Mouse (Mus musculus): ENCODE data around the gene Ip6k2. TPM values are rescaled to one million over a fixed set of nuclear protein-coding genes. Genes with fewer than 3 reads are reported as not detected.

Gene Ip6k2
- polyA plus RNA-seq, 1 experiment from 2014 or later: 320 TPM

DNA sequence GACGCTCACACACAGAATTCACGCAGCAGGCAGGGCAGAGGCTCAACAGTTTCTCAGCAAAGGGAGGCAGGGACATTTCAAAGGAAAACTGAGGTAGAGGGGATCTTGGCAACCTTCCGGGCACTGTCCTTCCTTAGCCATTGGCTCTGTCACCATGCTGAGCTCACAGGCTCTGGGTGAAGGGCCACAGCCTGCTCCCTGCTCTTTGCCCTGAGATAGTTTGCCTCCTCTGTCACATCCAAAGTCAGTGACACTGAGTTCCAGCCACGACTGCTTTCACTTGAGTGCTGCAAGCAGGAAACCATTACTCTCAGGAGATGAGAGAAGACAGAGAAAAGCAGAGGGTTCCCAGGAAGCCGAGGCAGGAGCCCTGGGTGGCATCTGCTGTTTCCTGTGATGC lies 36.5 kb downstream of the Ip6k2 start:
- H3K9ac ChIP-seq (replicated peaks; ENCODE audit: low read depth, low read length): no peak overlapping the region
- no peak for ATAC-seq (ENCODE audit: low read depth)

DNA sequence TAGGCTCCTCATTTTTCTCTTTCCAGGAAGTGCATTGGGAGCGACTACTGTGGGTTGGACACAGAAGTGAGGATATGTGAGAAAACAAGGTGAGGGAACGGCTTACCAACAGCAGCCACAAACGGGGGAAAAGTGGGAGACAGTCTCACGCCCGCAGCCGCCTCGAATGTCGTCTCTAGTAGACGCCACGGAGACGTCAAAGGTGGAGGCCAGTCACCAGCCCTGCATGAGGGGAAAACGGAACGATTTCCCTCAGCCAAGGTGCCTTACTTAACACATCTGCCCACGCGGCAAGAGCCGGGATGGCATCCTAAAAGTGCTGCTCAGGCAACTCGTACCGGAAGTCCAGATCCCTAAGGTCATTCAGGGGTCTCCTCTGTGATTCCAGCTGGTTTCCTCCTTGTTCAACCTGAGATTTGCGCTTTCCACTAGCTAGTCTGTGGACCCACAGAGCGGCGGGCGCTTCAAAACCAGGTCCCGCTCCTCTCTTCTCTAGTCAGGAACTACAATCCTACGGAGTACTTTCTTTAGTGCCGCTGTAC lies 40.6 kb downstream of the Ip6k2 start:
- Histone ChIP-seq H3K36me3 (ENCODE audit: control insufficient read depth, insufficient read depth, low read length) (peaks cover 15% of the 10 kb centered on the region; the same call in 1 of the 2 replicates), H3K9ac (replicated peaks; ENCODE audit: low read depth, low read length) (peak overlapping the region; percentile 53), H3K4me1 (ENCODE audit: control insufficient read depth, insufficient read depth, low read length) (peaks cover 13% of the 10 kb centered on the region), H3K4me3 (ENCODE audit: low read depth, low read length) (peak overlapping the region; percentile 75), H3K4me2 (ENCODE audit: low read depth, low read length) (peak overlapping the region; percentile 86), H3K9me3 (ENCODE audit: control insufficient read depth, low read length) (no peaks in the 10 kb centered on the region), H3K27me3 (ENCODE audit: control insufficient read depth, insufficient read depth, low read length) (peaks cover 4% of the 10 kb centered on the region; the same call in 1 of the 2 replicates), H3K27ac (ENCODE audit: low read depth, low read length) (peak overlapping the region; percentile 82; the same call in 1 of the 2 replicates)
- WGBS: 2% methylated on average over 25 of the region's 25 CpGs
- ATAC-seq (ENCODE audit: low read depth): peak; percentile 0; the same call in 1 of the 2 replicates

More for the DNA sequence above, 36.5 kb downstream of the Ip6k2 start:
- Histone ChIP-seq H3K27ac (ENCODE audit: low read depth, low read length) (no peak overlapping the region), H3K4me2 (ENCODE audit: low read depth, low read length) (no peak overlapping the region), H3K4me3 (ENCODE audit: low read depth, low read length) (no peak overlapping the region), H3K9me3 (ENCODE audit: control insufficient read depth, low read length) (no peaks in the 10 kb centered on the region), H3K36me3 (ENCODE audit: control insufficient read depth, insufficient read depth, low read length) (peaks cover 23% of the 10 kb centered on the region), H3K27me3 (ENCODE audit: control insufficient read depth, insufficient read depth, low read length) (no peaks in the 10 kb centered on the region), H3K4me1 (ENCODE audit: control insufficient read depth, insufficient read depth, low read length) (no peaks in the 10 kb centered on the region)
- whole genome bisulfite sequencing: 77% methylated on average over 5 of the region's 5 CpGs

DNA sequence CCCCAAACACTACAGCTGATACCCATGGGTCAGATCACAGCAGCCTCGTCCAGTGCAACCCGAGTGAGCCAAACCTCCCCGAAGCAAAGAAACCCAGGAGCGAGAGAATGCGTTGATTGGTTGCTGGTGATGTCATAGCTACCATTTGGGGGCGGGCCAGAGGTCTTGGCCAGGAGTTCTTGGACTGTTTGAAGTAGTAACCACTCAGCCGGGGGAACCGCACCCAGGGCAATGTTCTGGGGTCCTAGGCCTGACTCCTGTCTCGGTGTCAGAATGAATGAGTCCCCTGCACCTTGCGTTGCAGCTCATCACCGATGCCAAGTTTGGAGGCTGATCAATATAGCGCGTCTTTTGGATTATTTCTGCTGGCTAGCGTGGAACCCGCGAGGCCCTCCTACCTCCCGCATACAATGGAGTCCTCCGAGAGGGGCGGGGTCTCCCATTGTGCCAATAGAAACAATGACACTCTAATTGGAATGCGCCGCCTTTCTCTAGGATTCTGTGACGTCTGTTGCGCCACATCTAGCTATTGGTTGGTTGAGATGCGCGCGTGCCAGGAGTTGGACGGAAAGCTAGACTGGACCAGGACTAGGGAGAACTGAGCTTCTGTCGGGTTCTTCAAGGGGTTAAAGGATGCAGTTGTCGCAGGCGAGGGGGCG lies 41.3 kb downstream of the Ip6k2 start:
- Histone ChIP-seq H3K27me3 (ENCODE audit: control insufficient read depth, insufficient read depth, low read length) (peaks cover 4% of the 10 kb centered on the region; the same call in 1 of the 2 replicates), H3K4me1 (ENCODE audit: control insufficient read depth, insufficient read depth, low read length) (peaks cover 15% of the 10 kb centered on the region), H3K9me3 (ENCODE audit: control insufficient read depth, low read length) (no peaks in the 10 kb centered on the region), H3K4me3 (ENCODE audit: low read depth, low read length) (peak overlapping the region; percentile 75), H3K36me3 (ENCODE audit: control insufficient read depth, insufficient read depth, low read length) (peaks cover 19% of the 10 kb centered on the region; the same call in 1 of the 2 replicates), H3K27ac (ENCODE audit: low read depth, low read length) (peak overlapping the region; percentile 82), H3K9ac (replicated peaks; ENCODE audit: low read depth, low read length) (peak overlapping the region; percentile 84), H3K4me2 (ENCODE audit: low read depth, low read length) (peak overlapping the region; percentile 86)
- WGBS: under 1% methylated on average over 31 of the region's 31 CpGs
- peak; percentile 90 for ATAC-seq (ENCODE audit: low read depth)

DNA sequence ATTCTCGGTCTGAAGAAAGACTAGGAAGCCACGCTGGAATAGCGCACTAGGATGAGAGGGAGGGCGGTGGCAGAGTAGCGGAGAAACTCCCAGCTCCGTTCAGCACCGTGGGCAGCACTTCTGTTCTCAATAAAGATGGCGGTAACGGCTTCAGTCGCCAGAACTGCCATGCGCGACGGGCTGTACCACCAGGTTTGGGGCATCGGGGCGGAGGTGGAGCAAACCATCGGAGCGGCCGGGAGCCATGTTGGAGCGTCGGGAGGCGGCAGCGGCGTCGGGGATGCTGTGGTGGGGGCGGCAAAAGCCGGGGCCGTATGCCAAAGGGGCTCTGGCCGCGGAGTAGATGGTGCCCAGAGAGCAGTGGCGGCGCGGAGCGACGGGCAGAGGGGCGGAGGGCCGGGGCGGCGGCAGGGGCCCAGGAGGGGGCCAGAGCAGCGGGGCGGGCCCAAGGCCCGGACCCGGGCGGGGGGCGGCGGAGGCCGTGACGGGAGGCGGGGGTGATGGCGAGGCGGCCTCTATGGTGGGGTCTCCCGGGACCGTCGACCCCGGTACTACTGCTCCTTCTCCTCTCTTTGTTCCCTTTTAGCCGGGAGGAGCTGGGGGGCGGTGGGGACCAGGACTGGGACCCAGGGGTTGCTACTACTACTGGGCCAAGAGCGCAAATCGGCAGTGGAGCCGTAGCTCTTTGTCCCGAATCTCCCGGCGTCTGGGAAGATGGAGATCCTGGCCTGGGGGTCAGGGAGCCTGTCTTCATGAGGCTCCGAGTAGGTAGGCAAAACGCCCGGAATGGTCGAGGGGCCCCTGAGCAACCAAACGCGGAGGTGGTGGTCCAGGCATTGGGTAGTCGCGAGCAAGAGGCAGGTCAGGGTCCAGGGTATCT lies 42.5 kb downstream of the Ip6k2 start, which contains the start of gene Celsr3:
Celsr3 (plus strand) TSS at position 501 of the 880 bp plus-strand sequence.
- no peaks in the 10 kb centered on the region for H3K9me3 ChIP-seq (ENCODE audit: control insufficient read depth, low read length)
- WGBS: 2% methylated on average over 57 of the region's 70 CpGs
- H3K27me3 ChIP-seq (ENCODE audit: control insufficient read depth, insufficient read depth, low read length): peaks cover 4% of the 10 kb centered on the region
- H3K27ac ChIP-seq (ENCODE audit: low read depth, low read length): peak within 1 kb of the TSS; percentile 82
- H3K4me1 ChIP-seq (ENCODE audit: control insufficient read depth, insufficient read depth, low read length): peaks cover 26% of the 10 kb centered on the region
- peak within 1 kb of the TSS; percentile 75 for H3K4me3 ChIP-seq (ENCODE audit: low read depth, low read length)
- peak within 1 kb of the TSS; percentile 84 for H3K9ac ChIP-seq (replicated peaks; ENCODE audit: low read depth, low read length)
- peaks cover 19% of the 10 kb centered on the region; the same call in 1 of the 2 replicates for H3K36me3 ChIP-seq (ENCODE audit: control insufficient read depth, insufficient read depth, low read length)
- peak within 1 kb of the TSS; percentile 86 for H3K4me2 ChIP-seq (ENCODE audit: low read depth, low read length)
- peak; percentile 69 for ATAC-seq (ENCODE audit: low read depth)

DNA sequence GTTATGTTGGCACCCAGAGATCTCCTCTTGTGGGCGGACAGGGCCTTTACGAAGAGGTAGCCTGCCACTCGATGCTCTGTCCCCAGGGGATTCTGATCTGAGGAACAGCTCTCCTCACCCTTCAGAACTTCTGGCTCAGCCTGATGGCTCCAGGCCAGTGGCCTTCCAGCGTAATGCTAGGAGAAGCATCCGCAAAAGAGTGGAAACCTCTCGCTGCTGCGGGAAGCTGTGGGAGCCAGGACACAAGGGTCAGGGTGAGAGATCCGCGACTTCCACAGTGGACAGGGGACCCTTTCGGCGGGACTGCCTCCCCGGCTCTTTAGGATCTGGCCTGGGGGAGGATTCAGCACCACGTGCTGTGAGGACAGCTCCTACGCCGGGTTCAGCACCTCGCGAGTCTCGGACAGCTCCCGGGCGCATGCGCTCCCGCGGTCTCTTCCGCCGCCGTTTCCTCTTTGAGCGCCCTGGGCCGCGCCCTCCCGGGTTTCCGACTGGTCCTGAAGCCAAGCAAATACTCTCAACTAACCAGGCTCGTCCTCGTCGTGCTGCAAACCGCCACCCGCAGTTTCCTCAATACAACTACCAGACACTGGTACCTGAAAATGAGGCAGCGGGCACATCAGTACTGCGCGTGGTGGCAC lies 43.2 kb downstream of the Ip6k2 start:
- Histone ChIP-seq H3K9ac (replicated peaks; ENCODE audit: low read depth, low read length) (peak overlapping the region; percentile 84), H3K9me3 (ENCODE audit: control insufficient read depth, low read length) (no peaks in the 10 kb centered on the region), H3K4me3 (ENCODE audit: low read depth, low read length) (peak overlapping the region; percentile 75), H3K36me3 (ENCODE audit: control insufficient read depth, insufficient read depth, low read length) (peaks cover 19% of the 10 kb centered on the region; the same call in 1 of the 2 replicates), H3K27ac (ENCODE audit: low read depth, low read length) (peak overlapping the region; percentile 82), H3K4me2 (ENCODE audit: low read depth, low read length) (peak overlapping the region; percentile 86), H3K4me1 (ENCODE audit: control insufficient read depth, insufficient read depth, low read length) (peaks cover 34% of the 10 kb centered on the region), H3K27me3 (ENCODE audit: control insufficient read depth, insufficient read depth, low read length) (peaks cover 4% of the 10 kb centered on the region)
- 2% methylated on average over 39 of the region's 39 CpGs for WGBS
- no peak for ATAC-seq (ENCODE audit: low read depth)

DNA sequence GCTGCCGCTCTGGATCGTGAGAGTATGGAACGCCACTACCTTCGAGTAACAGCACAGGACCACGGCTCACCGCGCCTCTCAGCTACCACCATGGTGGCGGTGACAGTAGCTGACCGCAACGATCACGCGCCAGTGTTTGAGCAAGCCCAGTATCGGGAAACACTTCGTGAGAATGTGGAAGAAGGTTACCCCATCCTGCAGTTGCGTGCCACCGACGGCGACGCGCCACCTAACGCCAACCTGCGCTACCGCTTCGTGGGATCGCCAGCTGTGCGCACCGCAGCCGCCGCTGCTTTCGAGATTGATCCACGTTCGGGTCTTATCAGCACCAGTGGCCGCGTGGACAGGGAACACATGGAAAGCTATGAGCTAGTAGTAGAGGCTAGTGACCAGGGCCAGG lies 43.9 kb downstream of the Ip6k2 start:
- 14% methylated on average over 34 of the region's 34 CpGs for WGBS
- Histone ChIP-seq H3K4me2 (ENCODE audit: low read depth, low read length) (peak overlapping the region; percentile 86), H3K27me3 (ENCODE audit: control insufficient read depth, insufficient read depth, low read length) (peaks cover 4% of the 10 kb centered on the region), H3K4me1 (ENCODE audit: control insufficient read depth, insufficient read depth, low read length) (peaks cover 40% of the 10 kb centered on the region), H3K9me3 (ENCODE audit: control insufficient read depth, low read length) (no peaks in the 10 kb centered on the region), H3K4me3 (ENCODE audit: low read depth, low read length) (peak overlapping the region; percentile 75), H3K9ac (replicated peaks; ENCODE audit: low read depth, low read length) (peak overlapping the region; percentile 84; the same call in 1 of the 2 replicates), H3K36me3 (ENCODE audit: control insufficient read depth, insufficient read depth, low read length) (peaks cover 19% of the 10 kb centered on the region; the same call in 1 of the 2 replicates), H3K27ac (ENCODE audit: low read depth, low read length) (no peak overlapping the region)
- ATAC-seq (ENCODE audit: low read depth): no peak

DNA sequence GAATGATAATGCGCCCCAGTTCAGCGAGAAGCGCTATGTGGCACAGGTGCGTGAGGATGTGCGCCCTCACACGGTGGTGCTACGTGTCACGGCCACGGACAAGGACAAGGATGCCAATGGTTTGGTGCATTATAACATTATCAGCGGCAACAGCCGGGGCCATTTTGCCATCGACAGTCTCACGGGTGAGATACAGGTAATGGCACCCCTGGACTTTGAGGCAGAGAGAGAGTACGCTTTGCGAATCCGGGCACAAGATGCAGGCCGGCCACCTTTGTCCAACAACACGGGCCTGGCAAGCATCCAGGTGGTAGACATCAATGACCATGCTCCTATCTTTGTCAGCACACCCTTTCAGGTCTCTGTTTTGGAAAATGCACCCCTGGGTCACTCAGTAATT lies 44.3 kb downstream of the Ip6k2 start:
- peak overlapping the region; percentile 86 for H3K4me2 ChIP-seq (ENCODE audit: low read depth, low read length)
- H3K9ac ChIP-seq (replicated peaks; ENCODE audit: low read depth, low read length): no peak overlapping the region
- no peak for ATAC-seq (ENCODE audit: low read depth)
- peaks cover 4% of the 10 kb centered on the region for H3K27me3 ChIP-seq (ENCODE audit: control insufficient read depth, insufficient read depth, low read length)
- peaks cover 19% of the 10 kb centered on the region; the same call in 1 of the 2 replicates for H3K36me3 ChIP-seq (ENCODE audit: control insufficient read depth, insufficient read depth, low read length)
- peak overlapping the region; percentile 75 for H3K4me3 ChIP-seq (ENCODE audit: low read depth, low read length)
- H3K4me1 ChIP-seq (ENCODE audit: control insufficient read depth, insufficient read depth, low read length): peaks cover 43% of the 10 kb centered on the region
- no peaks in the 10 kb centered on the region for H3K9me3 ChIP-seq (ENCODE audit: control insufficient read depth, low read length)
- H3K27ac ChIP-seq (ENCODE audit: low read depth, low read length): no peak overlapping the region
- WGBS: 67% methylated on average over 18 of the region's 18 CpGs

DNA sequence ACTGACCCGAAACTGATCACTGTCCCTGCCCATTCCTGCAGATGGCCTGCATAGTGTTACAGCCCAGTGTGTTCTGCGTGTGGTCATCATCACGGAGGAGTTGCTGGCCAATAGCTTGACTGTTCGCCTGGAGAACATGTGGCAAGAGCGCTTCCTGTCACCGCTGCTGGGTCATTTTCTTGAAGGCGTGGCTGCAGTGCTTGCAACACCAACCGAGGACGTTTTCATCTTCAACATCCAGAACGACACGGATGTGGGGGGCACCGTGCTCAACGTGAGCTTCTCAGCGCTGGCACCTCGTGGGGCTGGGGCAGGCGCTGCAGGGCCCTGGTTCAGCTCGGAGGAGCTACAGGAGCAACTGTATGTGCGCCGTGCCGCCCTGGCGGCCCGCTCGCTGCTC lies 48.0 kb downstream of the Ip6k2 start:
- H3K9me3 ChIP-seq (ENCODE audit: control insufficient read depth, low read length): no peaks in the 10 kb centered on the region
- no peak overlapping the region for H3K9ac ChIP-seq (replicated peaks; ENCODE audit: low read depth, low read length)
- H3K4me1 ChIP-seq (ENCODE audit: control insufficient read depth, insufficient read depth, low read length): peaks cover 43% of the 10 kb centered on the region
- peaks cover 55% of the 10 kb centered on the region for H3K36me3 ChIP-seq (ENCODE audit: control insufficient read depth, insufficient read depth, low read length)
- H3K4me2 ChIP-seq (ENCODE audit: low read depth, low read length): peak overlapping the region; percentile 52
- no peak for ATAC-seq (ENCODE audit: low read depth)
- H3K27me3 ChIP-seq (ENCODE audit: control insufficient read depth, insufficient read depth, low read length): no peaks in the 10 kb centered on the region; the same call in 1 of the 2 replicates
- H3K27ac ChIP-seq (ENCODE audit: low read depth, low read length): no peak overlapping the region
- WGBS: 8% methylated on average over 23 of the region's 23 CpGs
- peak overlapping the region; percentile 23; the same call in 1 of the 2 replicates for H3K4me3 ChIP-seq (ENCODE audit: low read depth, low read length)

All from neural tube, embryonic 14.5 days (tissue).